Mouse (Mus musculus) G1E (cell line): ENCODE data around the gene Dnajc28.

Experiments
- CTCF ChIP-seq: IDR thresholded peaks from 2 replicates; pipeline ENCODE4 v1.5.1; 2012; ENCODE audit warnings: low read depth, low read length, inconsistent platforms, mixed read lengths
- POLR2AphosphoS5 ChIP-seq: IDR thresholded peaks from 2 replicates; pipeline ENCODE4 v1.6.1; 2012; ENCODE audit warnings: low read depth, low read length, inconsistent platforms; ENCODE audit not compliant: insufficient replicate concordance
- TAL1 ChIP-seq: conservative IDR thresholded peaks from 2 replicates; pipeline ENCODE4 v1.6.1; 2012; ENCODE audit warnings: low read depth, low read length, inconsistent platforms, mixed read lengths

GRCm38 (mm10) chr16:91649246-91649645, 30.4 kb upstream of the Dnajc28 start:
- TF ChIP-seq CTCF (no peak), POLR2AphosphoS5 (no peak), TAL1 (no peak)
